Comparison of ENCODE assay signal across 1 mouse cellular context in the genomic region with DNA sequence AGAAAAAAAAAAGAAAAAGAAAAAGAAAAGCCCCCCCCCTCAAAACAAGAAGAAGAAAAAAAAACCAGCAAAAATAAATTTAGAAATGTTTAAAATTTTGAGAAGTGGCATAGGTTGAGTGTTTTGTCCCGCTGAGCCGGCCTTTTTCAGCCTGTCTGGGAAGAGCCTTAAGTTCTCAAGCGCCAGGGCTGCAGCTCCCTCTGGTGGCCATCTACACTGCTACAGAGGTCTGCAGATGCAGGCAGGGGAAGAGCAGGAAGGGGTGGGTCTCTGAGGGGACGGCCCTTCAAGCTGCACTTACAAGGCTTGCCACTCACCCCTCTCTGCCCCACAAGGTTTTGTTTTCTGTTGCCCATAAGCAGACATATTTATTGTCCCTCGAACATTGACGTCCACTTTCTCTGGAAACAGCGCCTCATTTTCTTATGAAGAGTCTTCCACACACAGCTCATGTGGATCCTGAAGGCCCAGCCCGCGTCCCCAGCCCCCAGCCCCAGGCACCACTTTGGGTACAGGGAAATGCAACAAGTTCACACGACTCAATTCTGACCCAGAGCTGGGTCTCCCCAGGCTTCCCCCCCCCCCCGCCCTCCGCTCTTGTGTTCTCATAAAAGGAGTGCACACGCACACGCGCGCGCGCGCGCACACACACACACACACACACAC.
A peak's percentile ranks its signal among the peaks of the same experiment; 100 is the strongest.
TF ChIP-seq lines count a peak whose summit lies in the region.

No protein-coding gene starts in this region.

TF ChIP-seq in CH12.LX, 34 proteins besides CTCF, POLR2A, EP300 and RAD21:
- TF ChIP-seq USF1 (IDR thresholded peaks at IDR 0.05; ENCODE audit: low read depth, low read length) = no peak
- TF ChIP-seq MEF2A (IDR thresholded peaks at IDR 0.05; ENCODE audit: borderline replicate concordance, low read depth, low read length) = 0 out of 2 replicates have a peak, but pooled peaks have one; percentile 24
- no peak for TF ChIP-seq GABPA (IDR thresholded peaks at IDR 0.05; ENCODE audit: insufficient replicate concordance, low read depth, low read length)
- TF ChIP-seq NELFE (IDR thresholded peaks at IDR 0.05; ENCODE audit: low read depth, low read length) = 0 out of 2 replicates have a peak, but pooled peaks have one; percentile 4
- TF ChIP-seq SIN3A (IDR thresholded peaks at IDR 0.05; ENCODE audit: low read length) = no peak
- TF ChIP-seq SMC3 (IDR thresholded peaks at IDR 0.05; ENCODE audit: low read depth, low read length) = peak; percentile 81
- TF ChIP-seq IRF4 (IDR thresholded peaks at IDR 0.05; ENCODE audit: low read depth, low read length) = peak; percentile 37; the same call in 1 of the 2 replicates
- peak; percentile 26; the same call in 1 of the 2 replicates for TF ChIP-seq ZC3H11A (IDR thresholded peaks at IDR 0.05; ENCODE audit: low read depth, low read length)
TF ChIP-seq in CH12.LX: peak in this region for 5.
